Mouse (Mus musculus) kidney, embryonic 16.5 days (tissue): ENCODE data around the gene Galntl6. TPM values are rescaled to one million over a fixed set of nuclear protein-coding genes. Genes with fewer than 3 reads are reported as not detected.

ENCODE experiments used
- ATAC-seq: fragments of 200-750 bp; cut with Nextera tagmentation; 2 replicates; pipeline ENCODE4 v1.8.0; 2017; ENCODE audit warnings: moderate TSS enrichment; ENCODE audit not compliant: low FRiP score, low TSS enrichment
- H3K27ac ChIP-seq: fragments of 300-500 bp; sonication (generic); 2 replicates; pipeline ENCODE4 v1.5.1; 2014; ENCODE audit warnings: low read length
- H3K27me3 ChIP-seq: fragments of 300-500 bp; sonication (generic); 2 replicates; pipeline ENCODE4 v1.6.1; 2014; ENCODE audit warnings: low read length, control low read depth, mixed read lengths; ENCODE audit not compliant: insufficient read depth
- H3K36me3 ChIP-seq: fragments of 300-500 bp; sonication (generic); 2 replicates; pipeline ENCODE4 v1.6.1; 2014; ENCODE audit warnings: low read length, control low read depth, mixed read lengths; ENCODE audit not compliant: insufficient read depth
- H3K4me1 ChIP-seq: fragments of 300-500 bp; sonication (generic); 2 replicates; pipeline ENCODE4 v1.6.1; 2014; ENCODE audit warnings: low read length, control low read depth, mixed read lengths; ENCODE audit not compliant: insufficient read depth
- H3K4me2 ChIP-seq: fragments of 300-500 bp; sonication (generic); replicated peaks from 2 replicates; pipeline ENCODE4 v1.6.1; 2014; ENCODE audit warnings: low read depth, low read length
- H3K4me3 ChIP-seq: fragments of 300-500 bp; sonication (generic); 2 replicates; pipeline ENCODE4 v1.5.1; 2014; ENCODE audit warnings: mild to moderate bottlenecking, low read length
- H3K9ac ChIP-seq: fragments of 300-500 bp; sonication (generic); replicated peaks from 2 replicates; pipeline ENCODE4 v1.6.1; 2014; ENCODE audit warnings: low read length
- H3K9me3 ChIP-seq: fragments of 300-500 bp; sonication (generic); 2 replicates; pipeline ENCODE4 v1.6.1; 2016; ENCODE audit warnings: low read length, control low read depth
- WGBS: fragments of 180-500 bp; shearing (Covaris S2); extraction: QIAGEN DNeasy Blood & Tissue Kit; methylation state at CpG from one replicate; pipeline ENCODE4 v1.1.7; 2014; 5-methylcytosine and 5-hydroxymethylcytosine counted together
- polyA plus RNA-seq: library from polyadenylated mRNA; unstranded; fragments of >200 nt; fragmentation: Nextera tagmentation; extraction: Ambion mirVana; gene quantifications from 2 replicates; pipeline ENCODE4 v1.2.1, GENCODE M21; 2015

The Galntl6 gene
- polyA plus RNA-seq, 1 experiment from 2014 or later = 1.4 TPM

DNA sequence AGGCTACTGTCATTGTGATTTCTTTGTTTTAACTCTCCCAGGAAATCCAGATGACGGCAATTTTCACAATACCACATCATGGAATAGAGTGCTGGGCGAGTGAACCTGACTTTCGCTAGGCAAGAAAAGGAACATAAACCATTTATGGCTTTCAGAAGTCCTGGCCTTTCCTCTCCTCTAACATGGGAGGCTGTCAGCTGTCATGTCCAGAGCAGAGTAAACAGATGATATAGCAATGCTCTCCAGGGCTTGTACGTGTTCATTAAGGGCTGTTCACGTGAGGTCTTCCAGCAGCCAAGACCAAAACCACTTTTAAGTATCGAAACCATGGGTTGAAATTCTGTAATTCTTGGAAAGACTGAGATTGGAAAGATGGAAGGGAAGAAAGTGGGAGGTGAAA lies 989.3 kb downstream of the Galntl6 start:
- ATAC-seq = no peak
- no peaks in the 10 kb centered on the region for H3K9me3 ChIP-seq
- H3K4me1 ChIP-seq = no peaks in the 10 kb centered on the region
- no peak overlapping the region for H3K9ac ChIP-seq
- 64% methylated on average over 6 of the region's 6 CpGs for WGBS
- H3K36me3 ChIP-seq = no peaks in the 10 kb centered on the region
- H3K27me3 ChIP-seq = 0 out of 2 replicates have a peak, but pooled peaks cover 2% of the 10 kb centered on the region
- H3K4me3 ChIP-seq = no peak overlapping the region
- H3K4me2 ChIP-seq = no peak overlapping the region
- no peak overlapping the region for H3K27ac ChIP-seq

DNA sequence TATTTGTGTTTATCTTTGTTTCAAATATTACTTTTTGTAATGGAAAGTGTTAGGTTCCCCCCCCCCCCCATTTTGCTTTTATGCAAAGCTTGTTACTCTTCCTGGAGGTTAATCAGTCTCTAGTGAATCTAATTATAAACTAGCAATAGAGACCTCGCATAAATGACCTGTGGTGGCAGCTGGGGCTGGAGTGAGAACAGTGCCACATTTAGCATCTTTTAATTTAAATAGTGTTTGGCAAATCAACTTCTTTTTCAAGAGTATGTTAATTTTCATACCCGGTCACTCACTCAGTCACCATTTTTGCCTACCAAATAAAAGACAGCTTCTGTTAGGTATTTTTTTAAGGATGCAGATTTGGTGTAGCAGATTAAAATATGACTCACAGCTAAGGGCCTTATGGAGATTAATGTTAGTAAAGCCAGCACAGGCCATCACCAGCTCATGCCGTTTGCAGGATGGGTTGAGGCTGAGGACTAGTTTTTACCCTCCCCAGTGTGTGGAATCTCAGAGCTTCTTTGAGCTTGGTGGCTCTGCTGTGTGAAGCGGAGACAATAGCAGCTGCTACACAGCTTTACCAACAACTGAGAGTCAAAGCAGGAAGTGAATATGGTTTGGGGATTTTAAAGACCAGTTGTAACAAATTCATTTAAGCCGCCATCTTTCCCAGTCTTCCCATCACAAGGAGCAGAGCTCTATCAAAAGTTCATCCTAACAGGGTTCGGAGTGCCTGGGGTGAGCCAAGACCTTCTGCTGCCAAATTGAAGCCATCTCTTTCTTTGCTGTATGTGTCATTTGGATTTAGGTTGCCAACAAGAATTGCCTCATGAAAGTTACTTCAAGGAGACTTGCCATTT lies 990.0 kb downstream of the Galntl6 start:
- H3K27me3 ChIP-seq = 0 out of 2 replicates have a peak, but pooled peaks cover 2% of the 10 kb centered on the region

DNA sequence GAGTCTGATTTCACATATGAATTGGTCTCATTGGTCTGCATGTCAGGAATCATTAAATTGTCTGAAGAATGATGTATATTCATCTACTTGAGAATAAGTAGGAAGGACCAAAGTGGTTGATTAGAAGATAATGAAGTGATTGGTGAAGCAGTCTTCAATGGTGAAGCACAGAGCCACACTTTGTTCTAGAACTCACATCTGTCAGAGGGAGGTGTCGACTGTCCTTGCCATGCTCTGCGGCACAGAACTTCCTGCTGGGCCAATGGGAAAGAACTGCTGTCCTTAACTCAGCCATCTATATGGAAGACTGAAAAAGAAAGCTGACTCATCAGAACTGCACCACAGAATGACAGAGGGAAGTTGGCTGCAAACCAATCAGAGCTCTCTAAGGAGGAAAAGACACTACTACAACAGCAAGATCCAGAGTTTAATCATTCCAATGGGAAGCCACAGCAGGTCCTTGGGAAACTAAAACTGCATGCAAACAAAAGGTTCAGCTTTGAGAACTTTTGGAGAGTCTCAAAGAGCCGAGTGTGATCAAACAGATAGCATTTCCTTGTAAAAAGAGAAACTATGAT lies 992.0 kb downstream of the Galntl6 start:
- no peaks in the 10 kb centered on the region for H3K9me3 ChIP-seq
- no peaks in the 10 kb centered on the region for H3K4me1 ChIP-seq
- H3K9ac ChIP-seq = no peak overlapping the region
- 66% methylated on average over 3 of the region's 3 CpGs for WGBS
- H3K4me3 ChIP-seq = no peak overlapping the region
- no peaks in the 10 kb centered on the region for H3K36me3 ChIP-seq
- H3K4me2 ChIP-seq = no peak overlapping the region
- 0 out of 2 replicates have a peak, but pooled peaks cover 2% of the 10 kb centered on the region for H3K27me3 ChIP-seq
- no peak overlapping the region for H3K27ac ChIP-seq
- no peak for ATAC-seq

More for the DNA sequence above, 990.0 kb downstream of the Galntl6 start:
- H3K36me3 ChIP-seq = no peaks in the 10 kb centered on the region
- WGBS = 75% methylated on average over 6 of the region's 6 CpGs
- ATAC-seq = no peak
- no peak overlapping the region for H3K4me3 ChIP-seq
- no peak overlapping the region for H3K4me2 ChIP-seq
- no peaks in the 10 kb centered on the region for H3K9me3 ChIP-seq
- H3K9ac ChIP-seq = no peak overlapping the region
- no peaks in the 10 kb centered on the region for H3K4me1 ChIP-seq
- no peak overlapping the region for H3K27ac ChIP-seq

DNA sequence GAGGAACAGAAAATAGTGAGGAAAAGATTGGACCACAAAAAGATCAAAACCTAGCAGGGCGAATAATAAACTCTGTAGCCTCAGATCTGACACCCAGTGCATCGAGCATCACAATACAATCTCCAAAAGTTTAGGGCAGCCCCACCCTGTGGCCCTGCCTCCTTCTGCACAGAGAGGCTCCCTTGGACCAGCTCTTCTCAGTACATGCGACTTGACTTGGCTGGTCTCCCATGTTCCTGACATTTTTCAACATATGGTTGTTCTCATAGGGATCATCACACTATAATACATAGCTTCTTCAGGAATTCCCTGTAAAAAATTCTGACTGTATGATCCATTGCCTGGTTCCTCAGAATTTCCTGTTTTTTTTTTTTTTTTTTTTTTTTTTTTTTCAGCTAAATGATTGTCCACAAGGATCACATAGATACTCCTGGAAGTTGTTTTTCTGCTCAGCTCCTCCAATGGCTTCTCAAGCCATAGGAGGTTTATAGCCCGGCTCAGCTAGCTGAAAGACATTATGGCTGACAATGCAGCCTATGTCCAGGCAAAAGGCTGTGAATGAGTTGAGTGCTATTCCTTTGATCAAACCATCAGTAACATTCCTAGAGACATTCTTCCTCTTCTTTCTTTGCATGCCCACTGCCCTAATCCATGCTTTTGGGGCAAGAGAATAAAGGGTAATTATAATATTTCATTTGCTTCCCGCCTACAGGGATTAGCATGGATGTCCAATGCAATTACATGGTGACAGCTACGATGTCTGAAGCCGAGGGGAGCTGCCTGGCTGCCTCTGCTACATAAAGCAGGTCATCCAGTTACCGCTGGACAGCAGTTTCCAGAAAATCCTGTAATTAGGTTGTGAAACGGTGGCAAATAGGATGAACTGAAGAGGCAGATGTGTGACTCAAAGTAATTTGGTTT lies 993.5 kb downstream of the Galntl6 start:
- H3K9me3 ChIP-seq = no peaks in the 10 kb centered on the region
- no peak overlapping the region for H3K4me2 ChIP-seq
- ATAC-seq = peak; percentile 12; the same call in 1 of the 2 replicates
- no peak overlapping the region for H3K9ac ChIP-seq
- no peaks in the 10 kb centered on the region for H3K27me3 ChIP-seq
- H3K27ac ChIP-seq = no peak overlapping the region
- WGBS = 55% methylated on average over 9 of the region's 9 CpGs
- H3K4me3 ChIP-seq = no peak overlapping the region
- H3K4me1 ChIP-seq = no peaks in the 10 kb centered on the region
- H3K36me3 ChIP-seq = no peaks in the 10 kb centered on the region

DNA sequence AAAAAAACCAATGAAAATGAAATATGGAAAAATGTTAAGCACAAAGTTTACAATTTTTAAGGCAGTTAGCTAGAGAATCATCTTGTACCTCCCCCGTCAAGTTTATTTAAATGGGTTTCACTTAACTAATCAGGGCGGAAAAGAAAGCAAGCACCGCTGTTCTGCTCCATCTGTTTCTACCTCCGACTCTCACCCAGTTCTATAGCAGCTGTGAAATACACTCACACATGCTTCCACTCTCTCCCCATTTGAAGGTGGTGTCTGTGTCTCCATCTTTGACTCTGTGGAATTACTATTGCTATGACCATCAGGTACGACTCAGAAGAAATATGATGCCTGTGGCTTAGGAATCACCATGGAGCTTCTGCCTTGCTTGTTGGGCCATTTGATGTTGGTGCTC lies 1019.1 kb downstream of the Galntl6 start:
- H3K9me3 ChIP-seq = no peaks in the 10 kb centered on the region
- H3K9ac ChIP-seq = no peak overlapping the region
- no peaks in the 10 kb centered on the region for H3K36me3 ChIP-seq
- no peaks in the 10 kb centered on the region for H3K4me1 ChIP-seq
- no peaks in the 10 kb centered on the region for H3K27me3 ChIP-seq
- whole genome bisulfite sequencing = 73% methylated on average over 5 of the region's 5 CpGs
- H3K4me2 ChIP-seq = no peak overlapping the region
- ATAC-seq = no peak
- H3K4me3 ChIP-seq = no peak overlapping the region
- no peak overlapping the region for H3K27ac ChIP-seq

DNA sequence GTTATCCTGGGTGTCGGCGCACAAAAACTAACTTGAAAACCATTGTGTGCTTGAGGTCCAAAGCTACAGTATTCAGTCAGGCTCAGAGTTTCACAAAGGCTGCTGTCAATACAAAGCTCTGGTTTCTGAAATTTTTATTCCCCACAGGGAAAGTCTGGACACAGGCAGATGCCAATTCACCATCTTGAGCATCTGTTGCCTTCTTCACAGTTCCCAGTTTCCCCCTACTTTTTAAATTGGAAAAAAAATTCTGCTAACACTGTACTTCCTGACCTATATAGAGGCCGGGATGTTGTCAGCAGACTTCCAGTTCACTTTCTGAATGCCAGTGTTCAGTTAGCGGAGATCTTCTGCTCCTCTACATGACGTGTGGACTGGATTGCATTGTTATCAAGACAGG lies 1020.3 kb downstream of the Galntl6 start:
- 0 out of 2 replicates have a peak, but pooled peaks cover 1% of the 10 kb centered on the region for H3K9me3 ChIP-seq
- no peak overlapping the region for H3K27ac ChIP-seq
- H3K4me3 ChIP-seq = no peak overlapping the region
- H3K9ac ChIP-seq = no peak overlapping the region
- H3K36me3 ChIP-seq = no peaks in the 10 kb centered on the region
- no peak for ATAC-seq
- no peak overlapping the region for H3K4me2 ChIP-seq
- no peaks in the 10 kb centered on the region for H3K27me3 ChIP-seq
- H3K4me1 ChIP-seq = no peaks in the 10 kb centered on the region
- 77% methylated on average over 5 of the region's 5 CpGs for WGBS

DNA sequence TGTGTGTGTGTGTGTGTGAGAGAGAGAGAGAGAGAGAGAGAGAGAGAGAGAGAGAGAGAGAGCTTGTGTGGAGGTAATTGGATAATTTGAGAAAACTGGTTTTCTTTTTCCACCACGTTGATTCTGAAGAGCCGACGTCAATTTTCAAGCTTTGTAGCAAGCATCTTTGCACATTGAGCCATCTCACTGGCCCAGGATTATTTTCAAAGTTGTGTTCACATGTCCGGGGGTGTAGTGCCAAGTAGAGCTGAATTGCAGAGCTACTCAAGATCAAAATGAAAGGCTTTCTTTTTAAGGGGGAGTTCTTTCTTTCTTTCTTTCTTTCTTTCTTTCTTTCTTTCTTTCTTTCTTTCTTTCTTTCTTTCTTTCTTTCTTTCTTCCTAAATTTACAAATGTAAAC lies 1022.3 kb downstream of the Galntl6 start:
- no peak overlapping the region for H3K4me3 ChIP-seq
- H3K27me3 ChIP-seq = no peaks in the 10 kb centered on the region
- no peak for ATAC-seq
- 70% methylated on average over 4 of the region's 4 CpGs for WGBS
- no peaks in the 10 kb centered on the region for H3K36me3 ChIP-seq
- H3K27ac ChIP-seq = no peak overlapping the region
- H3K4me2 ChIP-seq = no peak overlapping the region
- H3K4me1 ChIP-seq = no peaks in the 10 kb centered on the region
- H3K9ac ChIP-seq = no peak overlapping the region
- 0 out of 2 replicates have a peak, but pooled peaks cover 3% of the 10 kb centered on the region for H3K9me3 ChIP-seq

DNA sequence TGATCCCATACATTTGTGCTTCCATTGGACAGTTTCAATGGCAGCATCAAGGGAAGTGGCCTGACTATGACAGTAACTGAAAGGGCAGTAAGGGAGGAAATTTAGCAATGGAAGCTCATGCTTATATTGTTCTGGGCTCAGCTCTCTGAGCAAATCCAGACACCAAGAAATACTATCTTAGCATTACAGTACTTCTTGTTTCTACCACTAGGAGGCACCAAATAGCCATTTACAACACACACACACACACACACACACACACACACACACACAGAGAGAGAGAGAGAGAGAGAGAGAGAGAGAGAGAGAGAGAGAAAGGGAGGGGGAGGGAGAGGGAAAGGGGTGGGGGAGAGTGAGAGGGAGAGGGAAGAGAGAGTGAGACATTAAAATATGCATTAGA lies 1023.6 kb downstream of the Galntl6 start:
- Histone ChIP-seq H3K36me3 (no peaks in the 10 kb centered on the region), H3K4me3 (no peak overlapping the region), H3K27me3 (no peaks in the 10 kb centered on the region), H3K9me3 (0 out of 2 replicates have a peak, but pooled peaks cover 3% of the 10 kb centered on the region), H3K4me1 (no peaks in the 10 kb centered on the region), H3K27ac (no peak overlapping the region), H3K9ac (no peak overlapping the region), H3K4me2 (no peak overlapping the region)
- no peak for ATAC-seq

DNA sequence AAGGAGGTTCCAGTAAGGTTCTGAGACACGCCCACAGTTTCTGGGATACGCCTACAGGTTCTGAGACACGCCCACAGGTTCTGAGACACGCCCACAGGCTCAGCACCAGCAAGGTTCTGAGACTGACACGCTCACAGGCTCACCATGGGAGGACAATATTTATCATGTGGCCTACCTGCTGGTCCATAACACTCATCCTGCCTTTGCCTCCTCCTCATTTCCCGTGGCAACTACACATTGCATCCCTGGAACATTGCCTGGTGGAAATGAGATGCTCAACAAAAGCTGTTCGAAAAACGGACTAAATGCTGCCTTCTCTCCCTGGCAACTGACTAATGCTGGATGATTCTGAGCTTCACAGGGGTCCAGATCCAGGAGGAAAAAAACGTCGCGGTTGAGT lies 1033.0 kb downstream of the Galntl6 start:
- 73% methylated on average over 11 of the region's 11 CpGs for WGBS
- H3K4me2 ChIP-seq = no peak overlapping the region

More for the DNA sequence above, 1033.0 kb downstream of the Galntl6 start:
- Histone ChIP-seq H3K9ac (no peak overlapping the region), H3K36me3 (no peaks in the 10 kb centered on the region), H3K27me3 (no peaks in the 10 kb centered on the region), H3K4me3 (no peak overlapping the region), H3K27ac (no peak overlapping the region), H3K4me1 (no peaks in the 10 kb centered on the region), H3K9me3 (no peaks in the 10 kb centered on the region)
- ATAC-seq = no peak
